Mouse (Mus musculus) midbrain, embryonic 11.5 days (tissue): Measurements from ENCODE around the gene Myg1. TPM values are rescaled to one million over a fixed set of nuclear protein-coding genes. Genes with fewer than 3 reads are reported as not detected.

Experiments used
- ATAC-seq: fragments of 200-750 bp; cut with Nextera tagmentation; 2 replicates; pipeline ENCODE4 v1.8.0; 2017; ENCODE audit warnings: moderate TSS enrichment, moderate library complexity; ENCODE audit not compliant: low FRiP score
- DNase-seq: peaks from one replicate; pipeline ENCODE4 v3.0.0; 2015; ENCODE audit warnings: low spot score; ENCODE audit errors: missing footprints
- H3K27ac ChIP-seq: fragments of 300-500 bp; sonication (generic); 2 replicates; pipeline ENCODE4 v1.5.1; 2014; ENCODE audit warnings: low read depth, low read length
- H3K27me3 ChIP-seq: fragments of 300-500 bp; sonication (generic); 2 replicates; pipeline ENCODE4 v1.6.1; 2014; ENCODE audit warnings: mild to moderate bottlenecking, low read length, moderate library complexity, mixed read lengths; ENCODE audit not compliant: control insufficient read depth, insufficient read depth
- H3K36me3 ChIP-seq: fragments of 300-500 bp; sonication (generic); 2 replicates; pipeline ENCODE4 v1.6.1; 2014; ENCODE audit warnings: mild to moderate bottlenecking, low read length, moderate library complexity, mixed read lengths; ENCODE audit not compliant: control insufficient read depth, insufficient read depth
- H3K4me1 ChIP-seq: fragments of 300-500 bp; sonication (generic); 2 replicates; pipeline ENCODE4 v1.6.1; 2014; ENCODE audit warnings: low read length; ENCODE audit not compliant: control insufficient read depth, insufficient read depth
- H3K4me2 ChIP-seq: fragments of 300-500 bp; sonication (generic); 2 replicates; pipeline ENCODE4 v1.6.1; 2014; ENCODE audit warnings: mild to moderate bottlenecking, moderate library complexity
- H3K4me3 ChIP-seq: fragments of 300-500 bp; sonication (generic); 2 replicates; pipeline ENCODE4 v1.5.1; 2014; ENCODE audit warnings: low read depth, low read length
- H3K9ac ChIP-seq: fragments of 300-500 bp; sonication (generic); 2 replicates; pipeline ENCODE4 v1.6.1; 2014; ENCODE audit warnings: low read length
- H3K9me3 ChIP-seq: fragments of 300-500 bp; sonication (generic); 2 replicates; pipeline ENCODE4 v1.6.1; 2016; ENCODE audit warnings: low read length; ENCODE audit not compliant: control insufficient read depth
- WGBS: fragments of 180-500 bp; shearing (Covaris S2); extraction: QIAGEN DNeasy Blood & Tissue Kit; methylation state at CpG from one replicate; pipeline ENCODE4 v1.1.7; 2014; 5-methylcytosine and 5-hydroxymethylcytosine counted together
- polyA plus RNA-seq: library from polyadenylated mRNA; unstranded; fragments of >200 nt; fragmentation: Nextera tagmentation; extraction: Ambion mirVana; gene quantifications from 2 replicates; pipeline ENCODE4 v1.2.1, GENCODE M21; 2014

Myg1 gene
- polyA plus RNA-seq, 1 experiment from 2014 or later, result 99.5 TPM

DNA sequence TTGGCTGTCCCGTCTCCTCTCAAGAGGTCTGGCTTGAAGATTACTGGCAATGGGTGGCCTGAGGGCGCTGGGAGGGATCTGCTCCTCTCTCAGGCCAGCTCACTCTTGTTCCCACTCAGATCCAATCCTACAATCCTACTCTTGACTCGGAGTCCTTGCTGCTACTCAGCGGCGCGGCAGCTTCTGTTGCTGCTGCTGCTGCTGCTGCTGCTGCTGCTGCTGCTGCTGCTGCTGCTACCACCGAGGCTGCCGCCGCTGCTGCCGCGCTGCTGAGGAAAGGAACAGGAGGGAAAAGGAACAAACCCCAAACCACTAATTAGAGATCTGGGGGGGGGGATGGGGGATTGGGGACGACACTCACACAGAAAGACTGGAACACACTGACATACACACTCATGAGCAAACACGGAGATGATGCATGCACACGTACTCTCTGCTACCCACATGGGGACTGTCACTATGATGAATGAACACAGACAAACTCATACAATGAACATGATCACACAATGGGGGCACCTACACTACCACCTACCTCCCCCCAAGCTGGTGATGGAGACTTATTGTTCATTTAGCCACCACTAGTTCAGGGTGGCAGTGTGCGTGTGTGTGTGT, 35.3 kb downstream of the Myg1 start, which contains the start of gene Sp7:
Sp7 (minus strand) TSS at position 450 of the 612 bp plus-strand sequence.
- Histone ChIP-seq H3K4me1 (peaks cover 19% of the 10 kb centered on the region), H3K4me3 (peak within 1 kb of the TSS; percentile 14; the same call in 1 of the 2 replicates), H3K27me3 (peaks cover 11% of the 10 kb centered on the region), H3K4me2 (peak within 1 kb of the TSS; percentile 47), H3K36me3 (no peaks in the 10 kb centered on the region), H3K9me3 (no peaks in the 10 kb centered on the region), H3K27ac (no peak within 1 kb of the TSS), H3K9ac (peak within 1 kb of the TSS; percentile 36)
- ATAC-seq, result no peak
- 9% methylated on average over 15 of the region's 15 CpGs for WGBS
- peak; percentile 89 for DNase-seq

GRCm38 (mm10) chr15:102369972-102370371, 38.5 kb downstream of the Myg1 start:
- H3K9me3 ChIP-seq, result no peaks in the 10 kb centered on the region
- H3K4me2 ChIP-seq, result no peak overlapping the region
- WGBS, result 10% methylated on average over 13 of the region's 13 CpGs

GRCm38 (mm10) chr15:102370727-102371126, 39.2 kb downstream of the Myg1 start:
- Histone ChIP-seq H3K9me3 (no peaks in the 10 kb centered on the region), H3K27me3 (peaks cover 4% of the 10 kb centered on the region), H3K9ac (no peak overlapping the region; the same call in 1 of the 2 replicates), H3K4me3 (no peak overlapping the region), H3K36me3 (no peaks in the 10 kb centered on the region), H3K27ac (no peak overlapping the region), H3K4me2 (no peak overlapping the region), H3K4me1 (peaks cover 18% of the 10 kb centered on the region)
- ATAC-seq, result no peak
- DNase-seq, result no peak
- 7% methylated on average over 10 of the region's 10 CpGs for WGBS

More at GRCm38 (mm10) chr15:102369972-102370371, 38.5 kb downstream of the Myg1 start:
- Histone ChIP-seq H3K36me3 (no peaks in the 10 kb centered on the region), H3K4me1 (peaks cover 19% of the 10 kb centered on the region), H3K9ac (no peak overlapping the region; the same call in 1 of the 2 replicates), H3K27ac (no peak overlapping the region), H3K27me3 (peaks cover 7% of the 10 kb centered on the region), H3K4me3 (no peak overlapping the region)
- ATAC-seq (no peak), DNase-seq (no peak)

DNA sequence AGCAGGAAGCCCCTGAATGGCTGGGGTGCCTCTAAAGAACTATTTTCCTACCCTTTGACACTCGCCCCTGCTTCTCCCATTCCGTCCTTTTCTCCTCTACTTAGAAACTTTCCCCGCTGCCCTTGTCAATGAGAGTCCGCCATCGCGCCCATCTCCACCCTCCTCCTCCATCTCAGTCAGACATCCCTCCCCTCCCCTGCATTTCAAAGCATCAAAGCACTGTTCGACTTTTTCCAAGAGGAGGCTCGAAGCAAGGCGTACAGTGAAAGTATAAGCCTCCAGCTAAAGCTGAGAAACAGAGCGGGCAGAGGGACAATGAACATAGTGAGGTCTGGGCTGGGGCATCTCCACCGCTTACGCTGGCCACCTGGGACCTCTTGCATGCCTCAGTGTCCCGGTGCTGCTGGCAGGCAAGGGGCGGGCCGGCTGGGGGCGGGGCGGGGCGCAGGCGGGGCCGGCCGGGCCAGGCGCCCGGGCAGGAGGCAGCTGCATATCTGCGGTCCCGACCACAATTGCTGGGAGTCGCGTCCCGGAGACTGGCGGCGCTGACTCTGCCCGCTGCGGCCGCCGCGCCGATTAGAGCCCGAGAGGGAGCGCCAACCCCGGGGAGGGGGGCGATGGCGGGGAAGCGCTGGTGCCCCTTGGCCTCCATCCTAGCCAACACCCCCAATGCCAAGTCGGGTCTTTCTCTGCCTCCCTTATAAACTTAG, 45.1 kb downstream of the Myg1 start:
- under 1% methylated on average over 42 of the region's 43 CpGs for WGBS
- H3K4me3 ChIP-seq, result peak overlapping the region; percentile 53
- ATAC-seq (peak; percentile 87), DNase-seq (peak; percentile 93)
- no peaks in the 10 kb centered on the region for H3K36me3 ChIP-seq
- peaks cover 10% of the 10 kb centered on the region for H3K4me1 ChIP-seq
- H3K9me3 ChIP-seq, result no peaks in the 10 kb centered on the region
- no peak overlapping the region for H3K27ac ChIP-seq
- peak overlapping the region; percentile 98 for H3K4me2 ChIP-seq
- H3K9ac ChIP-seq, result peak overlapping the region; percentile 65
- peaks cover 5% of the 10 kb centered on the region for H3K27me3 ChIP-seq

GRCm38 (mm10) chr15:102377163-102377543, 45.6 kb downstream of the Myg1 start:
- no peaks in the 10 kb centered on the region for H3K9me3 ChIP-seq
- H3K27me3 ChIP-seq, result peaks cover 5% of the 10 kb centered on the region
- peak overlapping the region; percentile 98 for H3K4me2 ChIP-seq
- ATAC-seq (peak; percentile 67), DNase-seq (peak; percentile 98)
- peaks cover 10% of the 10 kb centered on the region for H3K4me1 ChIP-seq
- 0% methylated on average over 7 of the region's 7 CpGs for WGBS
- H3K27ac ChIP-seq, result no peak overlapping the region
- H3K4me3 ChIP-seq, result peak overlapping the region; percentile 53
- peak overlapping the region; percentile 65 for H3K9ac ChIP-seq
- no peaks in the 10 kb centered on the region for H3K36me3 ChIP-seq

DNA sequence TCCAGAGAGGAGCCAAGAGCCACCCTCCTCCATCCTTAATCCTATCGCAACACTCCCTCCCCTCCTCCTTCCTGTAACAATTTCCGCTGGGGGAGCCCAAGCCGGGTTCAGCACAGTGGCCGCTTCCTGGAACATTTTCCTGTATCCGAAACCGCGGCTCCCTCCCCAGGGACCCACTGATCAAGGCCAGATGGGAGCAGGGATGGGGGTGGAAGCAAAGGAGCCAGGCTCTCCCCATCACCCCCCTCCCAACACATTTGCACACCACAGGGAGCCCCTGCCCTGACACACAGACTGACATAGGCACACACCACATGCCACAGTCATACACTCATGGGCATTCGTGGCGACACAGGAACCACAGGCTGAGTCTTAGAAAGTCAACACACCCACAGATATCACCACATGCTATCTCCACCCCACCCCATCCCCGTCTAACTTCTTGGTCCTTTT, 46.3 kb downstream of the Myg1 start:
- Histone ChIP-seq H3K27ac (no peak overlapping the region), H3K9me3 (no peaks in the 10 kb centered on the region), H3K4me2 (0 out of 2 replicates have a peak overlapping the region, but pooled peaks have one; percentile 98), H3K27me3 (peaks cover 5% of the 10 kb centered on the region), H3K4me3 (no peak overlapping the region), H3K4me1 (peaks cover 10% of the 10 kb centered on the region), H3K36me3 (no peaks in the 10 kb centered on the region), H3K9ac (0 out of 2 replicates have a peak overlapping the region, but pooled peaks have one; percentile 12)
- no peak for ATAC-seq
- DNase-seq, result no peak
- 6% methylated on average over 10 of the region's 10 CpGs for WGBS

DNA sequence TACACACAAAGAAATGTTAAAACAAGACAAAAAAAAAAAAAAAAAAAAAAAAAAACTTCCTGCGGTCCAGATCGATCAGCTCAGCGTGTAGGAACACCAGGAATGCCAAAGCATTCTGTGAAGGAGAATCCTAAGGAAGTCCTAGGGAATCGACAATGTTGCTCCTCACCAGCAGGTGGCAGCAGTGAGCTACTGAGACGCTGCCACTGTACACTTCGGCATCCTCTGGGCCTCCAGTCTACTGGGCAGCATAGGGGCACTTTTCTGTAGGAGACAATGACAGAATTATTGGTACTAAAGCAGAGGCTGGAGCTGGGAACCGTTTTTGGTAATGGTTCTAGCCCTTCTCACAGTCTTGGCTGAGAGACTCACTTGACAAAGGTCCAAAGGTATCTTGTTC, 50.1 kb downstream of the Myg1 start:
- Histone ChIP-seq H3K4me2 (no peak overlapping the region), H3K36me3 (no peaks in the 10 kb centered on the region), H3K9me3 (no peaks in the 10 kb centered on the region), H3K27ac (no peak overlapping the region), H3K4me1 (peaks cover 6% of the 10 kb centered on the region), H3K9ac (no peak overlapping the region), H3K27me3 (peaks cover 2% of the 10 kb centered on the region; the same call in 1 of the 2 replicates), H3K4me3 (no peak overlapping the region)
- WGBS, result 3% methylated on average over 7 of the region's 7 CpGs
- DNase-seq (peak; percentile 98), ATAC-seq (peak; percentile 71)

- H3K4me2 ChIP-seq, result no peak overlapping the region
- no peak overlapping the region for H3K9ac ChIP-seq
- H3K36me3 ChIP-seq, result no peaks in the 10 kb centered on the region
- no peaks in the 10 kb centered on the region for H3K4me1 ChIP-seq
- no peaks in the 10 kb centered on the region for H3K9me3 ChIP-seq
- no peak for ATAC-seq
- DNase-seq, result no peak
- H3K4me3 ChIP-seq, result no peak overlapping the region
- H3K27me3 ChIP-seq, result no peaks in the 10 kb centered on the region
- H3K27ac ChIP-seq, result no peak overlapping the region
- 93% methylated on average over 6 of the region's 6 CpGs for WGBS
Observed at GRCm38 (mm10) chr15:102383671-102384070, 52.2 kb downstream of the Myg1 start.

GRCm38 (mm10) chr15:102386640-102387039, 55.1 kb downstream of the Myg1 start:
- WGBS, result 54% methylated on average over 9 of the region's 9 CpGs
- Histone ChIP-seq H3K4me3 (no peak overlapping the region), H3K27ac (no peak overlapping the region), H3K4me1 (no peaks in the 10 kb centered on the region), H3K9me3 (no peaks in the 10 kb centered on the region), H3K36me3 (no peaks in the 10 kb centered on the region), H3K9ac (no peak overlapping the region), H3K27me3 (no peaks in the 10 kb centered on the region; the same call in 1 of the 2 replicates), H3K4me2 (no peak overlapping the region)
- ATAC-seq (no peak), DNase-seq (no peak)
